Mouse (Mus musculus): Measurements from ENCODE around the gene Arhgef28. TPM values are rescaled to one million over a fixed set of nuclear protein-coding genes. Genes with fewer than 3 reads are reported as not detected.

The Arhgef28 gene
- polyA plus RNA-seq, 1 experiment from 2014 or later = 18.2 TPM

DNA sequence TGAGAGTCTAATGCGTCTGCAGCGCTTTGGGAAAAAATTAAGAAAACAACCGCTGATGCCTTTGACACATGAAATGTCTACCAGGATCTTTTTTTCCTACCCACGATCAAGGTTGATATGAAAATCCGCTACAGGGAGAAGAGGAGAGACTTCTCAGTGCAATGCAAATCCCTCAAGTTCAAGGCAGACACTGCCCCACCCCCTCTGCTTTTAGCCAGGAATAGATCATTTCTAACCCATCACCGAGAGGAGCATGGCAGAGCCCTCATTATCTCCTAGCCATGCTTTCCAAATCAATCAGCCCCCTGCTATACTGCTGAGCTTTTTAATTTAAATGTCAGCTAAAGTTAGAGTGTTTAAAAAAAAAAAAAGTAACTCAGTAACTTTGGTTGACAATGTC lies 318.2 kb downstream of the Arhgef28 start:
- H3K27me3 ChIP-seq (replicated peaks; ENCODE audit: control insufficient read depth, insufficient read depth, low read length) = no peaks in the 10 kb centered on the region
- no peak overlapping the region for H3K4me2 ChIP-seq (ENCODE audit: low read length)
- no peak overlapping the region for H3K27ac ChIP-seq (ENCODE audit: low read depth)
- no peak overlapping the region for H3K9ac ChIP-seq (ENCODE audit: low read length)
- DNase-seq (ENCODE audit: low spot score) (no peak), ATAC-seq (replicated peaks; ENCODE audit: low FRiP score, low TSS enrichment, low read depth) (no peak)
- WGBS = 48% methylated on average over 6 of the region's 6 CpGs
- no peaks in the 10 kb centered on the region for H3K4me1 ChIP-seq (replicated peaks; ENCODE audit: control insufficient read depth, insufficient read depth, low read length)
- no peaks in the 10 kb centered on the region for H3K36me3 ChIP-seq (ENCODE audit: control insufficient read depth, insufficient read depth, low read length)
- H3K9me3 ChIP-seq (ENCODE audit: control insufficient read depth, low read length) = no peaks in the 10 kb centered on the region
- H3K4me3 ChIP-seq (ENCODE audit: low read depth, low read length) = no peak overlapping the region

DNA sequence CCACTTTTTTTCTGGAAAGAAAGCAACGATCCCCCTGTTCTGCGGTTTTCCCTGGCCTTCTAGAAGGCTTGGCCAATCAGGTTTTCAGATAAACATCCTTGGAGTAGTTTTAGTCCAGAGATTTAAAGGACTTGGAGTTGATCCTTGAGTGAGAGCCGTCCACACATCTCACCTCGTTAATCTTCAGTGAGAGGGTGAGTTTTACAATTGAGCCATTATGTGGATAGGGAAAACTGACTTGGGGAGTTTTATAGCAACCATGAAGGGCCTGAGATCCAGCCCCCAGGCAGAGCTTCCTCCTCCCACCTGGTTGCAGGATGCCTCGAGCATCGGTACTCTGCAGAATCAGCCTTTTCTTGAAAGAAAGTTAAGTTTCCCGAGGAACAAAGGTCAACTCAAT lies 318.7 kb downstream of the Arhgef28 start:
- Histone ChIP-seq H3K4me3 (ENCODE audit: low read depth, low read length) (no peak overlapping the region), H3K4me2 (ENCODE audit: low read length) (no peak overlapping the region), H3K9ac (ENCODE audit: low read length) (no peak overlapping the region), H3K27ac (ENCODE audit: low read depth) (no peak overlapping the region), H3K36me3 (ENCODE audit: control insufficient read depth, insufficient read depth, low read length) (no peaks in the 10 kb centered on the region), H3K27me3 (replicated peaks; ENCODE audit: control insufficient read depth, insufficient read depth, low read length) (no peaks in the 10 kb centered on the region), H3K9me3 (ENCODE audit: control insufficient read depth, low read length) (no peaks in the 10 kb centered on the region), H3K4me1 (replicated peaks; ENCODE audit: control insufficient read depth, insufficient read depth, low read length) (no peaks in the 10 kb centered on the region)
- ATAC-seq (replicated peaks; ENCODE audit: low FRiP score, low TSS enrichment, low read depth) = no peak
- DNase-seq (ENCODE audit: low spot score) = no peak
- WGBS = 37% methylated on average over 7 of the region's 7 CpGs

DNA sequence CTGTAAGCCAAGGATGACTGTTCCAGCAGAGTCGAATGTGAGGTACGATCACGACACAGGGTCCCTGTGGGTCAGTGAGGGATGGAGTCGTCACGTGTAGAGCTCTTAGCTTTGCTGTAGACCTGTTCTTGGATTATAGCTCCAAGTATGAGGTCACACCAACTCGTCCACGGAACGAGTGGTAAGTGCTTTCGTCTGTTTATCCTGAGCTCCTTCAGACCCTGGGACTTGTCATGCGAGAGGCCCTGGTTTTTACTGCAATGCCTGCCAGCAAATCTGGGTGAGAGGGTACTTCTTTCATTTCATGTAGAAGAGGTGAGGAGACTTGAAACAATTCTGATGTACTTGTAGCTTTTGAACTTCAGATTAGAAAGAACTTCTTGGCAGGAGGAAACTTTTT lies 322.6 kb downstream of the Arhgef28 start:
- no peak overlapping the region for H3K4me3 ChIP-seq (ENCODE audit: low read depth, low read length)
- WGBS = 53% methylated on average over 10 of the region's 10 CpGs

DNA sequence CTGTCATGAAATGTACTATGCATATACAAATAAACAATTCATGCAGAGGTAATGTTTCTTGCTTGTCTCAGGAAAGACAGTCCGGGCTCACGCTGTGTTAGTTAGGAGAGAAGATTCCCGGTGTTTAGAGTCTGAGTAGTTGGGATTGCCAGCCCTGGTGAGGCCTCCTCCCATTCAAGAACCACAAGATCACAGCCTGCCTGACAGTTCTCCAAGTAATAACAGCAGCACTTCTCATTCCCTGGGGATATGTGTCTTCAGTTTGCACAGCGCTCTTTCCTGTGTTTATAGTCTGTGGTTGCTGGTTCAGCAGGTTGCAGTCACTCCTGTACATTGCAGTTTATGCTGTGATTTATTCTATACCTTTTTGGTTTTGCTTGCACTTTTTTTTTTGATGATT lies 329.8 kb downstream of the Arhgef28 start:
- WGBS = 29% methylated on average over 4 of the region's 4 CpGs
- ATAC-seq (replicated peaks; ENCODE audit: low FRiP score, low TSS enrichment, low read depth) = no peak

More for the DNA sequence above, 322.6 kb downstream of the Arhgef28 start:
- Histone ChIP-seq H3K27me3 (replicated peaks; ENCODE audit: control insufficient read depth, insufficient read depth, low read length) (no peaks in the 10 kb centered on the region), H3K4me1 (replicated peaks; ENCODE audit: control insufficient read depth, insufficient read depth, low read length) (peaks cover 8% of the 10 kb centered on the region; the same call in 1 of the 2 replicates), H3K36me3 (ENCODE audit: control insufficient read depth, insufficient read depth, low read length) (no peaks in the 10 kb centered on the region), H3K9ac (ENCODE audit: low read length) (no peak overlapping the region), H3K27ac (ENCODE audit: low read depth) (no peak overlapping the region), H3K9me3 (ENCODE audit: control insufficient read depth, low read length) (no peaks in the 10 kb centered on the region), H3K4me2 (ENCODE audit: low read length) (no peak overlapping the region)
- no peak for DNase-seq (ENCODE audit: low spot score)
- no peak for ATAC-seq (replicated peaks; ENCODE audit: low FRiP score, low TSS enrichment, low read depth)

DNA sequence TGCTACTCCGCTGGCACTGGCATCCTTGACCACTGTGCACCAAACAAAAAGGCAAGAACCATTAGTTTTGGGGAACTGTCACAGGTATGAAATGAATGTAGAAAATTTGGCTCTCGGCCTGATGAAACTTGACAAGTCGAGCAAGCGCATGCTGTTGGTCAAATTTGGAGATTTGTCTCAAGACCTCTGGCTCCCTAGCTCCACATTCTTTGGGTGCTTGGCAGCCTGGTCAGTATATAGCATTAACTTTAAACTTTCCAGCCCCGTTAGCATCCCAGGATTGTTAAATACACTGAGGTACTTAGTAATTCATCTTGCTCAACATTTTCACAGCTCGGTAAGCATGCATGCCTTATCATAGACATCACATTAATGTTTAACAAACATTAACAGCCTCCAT lies 330.2 kb downstream of the Arhgef28 start:
- Histone ChIP-seq H3K27me3 (replicated peaks; ENCODE audit: control insufficient read depth, insufficient read depth, low read length) (no peaks in the 10 kb centered on the region), H3K4me2 (ENCODE audit: low read length) (no peak overlapping the region), H3K9ac (ENCODE audit: low read length) (no peak overlapping the region), H3K4me1 (replicated peaks; ENCODE audit: control insufficient read depth, insufficient read depth, low read length) (peaks cover 29% of the 10 kb centered on the region), H3K9me3 (ENCODE audit: control insufficient read depth, low read length) (no peaks in the 10 kb centered on the region), H3K36me3 (ENCODE audit: control insufficient read depth, insufficient read depth, low read length) (no peaks in the 10 kb centered on the region), H3K4me3 (ENCODE audit: low read depth, low read length) (no peak overlapping the region), H3K27ac (ENCODE audit: low read depth) (0 out of 2 replicates have a peak overlapping the region, but pooled peaks have one; percentile 11)
- ATAC-seq (replicated peaks; ENCODE audit: low FRiP score, low TSS enrichment, low read depth) = no peak
- DNase-seq (ENCODE audit: low spot score) = no peak
- WGBS = 61% methylated on average over 6 of the region's 6 CpGs

More for the DNA sequence above, 329.8 kb downstream of the Arhgef28 start:
- no peak overlapping the region for H3K4me3 ChIP-seq (ENCODE audit: low read depth, low read length)
- H3K4me2 ChIP-seq (ENCODE audit: low read length) = no peak overlapping the region
- H3K36me3 ChIP-seq (ENCODE audit: control insufficient read depth, insufficient read depth, low read length) = no peaks in the 10 kb centered on the region
- no peaks in the 10 kb centered on the region for H3K27me3 ChIP-seq (replicated peaks; ENCODE audit: control insufficient read depth, insufficient read depth, low read length)
- peaks cover 29% of the 10 kb centered on the region for H3K4me1 ChIP-seq (replicated peaks; ENCODE audit: control insufficient read depth, insufficient read depth, low read length)
- H3K27ac ChIP-seq (ENCODE audit: low read depth) = 0 out of 2 replicates have a peak overlapping the region, but pooled peaks have one; percentile 11
- no peak for DNase-seq (ENCODE audit: low spot score)
- H3K9ac ChIP-seq (ENCODE audit: low read length) = no peak overlapping the region
- H3K9me3 ChIP-seq (ENCODE audit: control insufficient read depth, low read length) = no peaks in the 10 kb centered on the region

DNA sequence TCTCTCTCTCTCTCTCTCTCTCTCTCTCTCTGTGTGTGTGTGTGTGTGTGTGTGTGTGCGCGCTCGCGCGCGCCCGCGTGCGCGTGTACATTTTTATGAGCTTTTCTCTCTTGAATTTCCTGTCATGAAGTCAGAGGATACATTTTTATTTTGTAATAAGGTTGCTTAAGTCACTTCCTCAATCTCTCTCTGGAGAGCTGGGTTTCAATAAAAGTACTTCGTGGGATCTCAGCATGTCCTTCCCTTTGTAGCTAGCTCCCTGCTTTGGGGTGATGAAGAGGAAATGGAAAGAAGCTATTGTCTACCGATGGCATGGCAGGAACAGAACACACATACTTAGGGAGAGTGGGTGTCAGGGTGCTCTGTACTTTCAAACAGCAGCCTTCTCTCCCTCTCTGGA lies 336.8 kb downstream of the Arhgef28 start:
- Histone ChIP-seq H3K4me1 (replicated peaks; ENCODE audit: control insufficient read depth, insufficient read depth, low read length) (peaks cover 12% of the 10 kb centered on the region), H3K27ac (ENCODE audit: low read depth) (no peak overlapping the region), H3K36me3 (ENCODE audit: control insufficient read depth, insufficient read depth, low read length) (no peaks in the 10 kb centered on the region), H3K4me3 (ENCODE audit: low read depth, low read length) (no peak overlapping the region), H3K4me2 (ENCODE audit: low read length) (no peak overlapping the region), H3K27me3 (replicated peaks; ENCODE audit: control insufficient read depth, insufficient read depth, low read length) (no peaks in the 10 kb centered on the region), H3K9me3 (ENCODE audit: control insufficient read depth, low read length) (no peaks in the 10 kb centered on the region), H3K9ac (ENCODE audit: low read length) (no peak overlapping the region)
- 64% methylated on average over 12 of the region's 12 CpGs for whole genome bisulfite sequencing
- DNase-seq (ENCODE audit: low spot score) = no peak
- ATAC-seq (replicated peaks; ENCODE audit: low FRiP score, low TSS enrichment, low read depth) = no peak

DNA sequence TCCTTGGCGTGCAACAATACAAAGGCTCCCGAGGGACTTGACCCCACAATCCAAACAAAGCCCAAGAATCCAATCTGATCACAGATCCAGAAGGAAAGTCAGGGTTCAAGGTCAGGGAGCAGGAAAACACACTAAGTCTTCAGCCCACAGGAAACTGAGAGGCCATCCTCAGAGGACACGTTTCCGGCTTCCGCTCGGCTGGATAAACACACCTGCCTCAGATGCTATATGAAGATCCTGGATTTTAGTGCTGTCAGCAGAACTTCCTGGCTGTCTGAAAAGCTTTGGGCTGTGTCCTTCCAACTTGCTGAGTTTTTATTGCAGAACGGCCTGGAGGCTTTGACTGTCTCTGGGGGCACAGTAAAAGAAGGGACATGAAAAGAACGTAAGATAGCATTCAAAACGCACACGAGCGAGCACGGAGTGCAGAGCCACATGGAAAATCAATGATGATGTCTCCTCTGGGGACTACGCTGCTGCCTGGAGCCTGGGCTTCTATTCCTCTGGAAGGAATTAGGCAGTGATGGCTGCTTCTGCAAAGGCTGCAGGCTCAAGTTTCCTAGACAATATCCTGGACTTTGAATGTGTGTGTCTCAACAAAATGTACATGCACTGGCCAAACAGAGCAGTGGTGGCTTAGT lies 338.8 kb downstream of the Arhgef28 start:
- Histone ChIP-seq H3K36me3 (ENCODE audit: control insufficient read depth, insufficient read depth, low read length) (no peaks in the 10 kb centered on the region), H3K27ac (ENCODE audit: low read depth) (peak overlapping the region; percentile 29; the same call in 1 of the 2 replicates), H3K27me3 (replicated peaks; ENCODE audit: control insufficient read depth, insufficient read depth, low read length) (no peaks in the 10 kb centered on the region), H3K4me1 (replicated peaks; ENCODE audit: control insufficient read depth, insufficient read depth, low read length) (peaks cover 12% of the 10 kb centered on the region), H3K9me3 (ENCODE audit: control insufficient read depth, low read length) (no peaks in the 10 kb centered on the region), H3K4me3 (ENCODE audit: low read depth, low read length) (no peak overlapping the region), H3K9ac (ENCODE audit: low read length) (no peak overlapping the region), H3K4me2 (ENCODE audit: low read length) (no peak overlapping the region)
- 41% methylated on average over 13 of the region's 13 CpGs for WGBS
- ATAC-seq (replicated peaks; ENCODE audit: low FRiP score, low TSS enrichment, low read depth) = no peak
- DNase-seq (ENCODE audit: low spot score) = no peak

DNA sequence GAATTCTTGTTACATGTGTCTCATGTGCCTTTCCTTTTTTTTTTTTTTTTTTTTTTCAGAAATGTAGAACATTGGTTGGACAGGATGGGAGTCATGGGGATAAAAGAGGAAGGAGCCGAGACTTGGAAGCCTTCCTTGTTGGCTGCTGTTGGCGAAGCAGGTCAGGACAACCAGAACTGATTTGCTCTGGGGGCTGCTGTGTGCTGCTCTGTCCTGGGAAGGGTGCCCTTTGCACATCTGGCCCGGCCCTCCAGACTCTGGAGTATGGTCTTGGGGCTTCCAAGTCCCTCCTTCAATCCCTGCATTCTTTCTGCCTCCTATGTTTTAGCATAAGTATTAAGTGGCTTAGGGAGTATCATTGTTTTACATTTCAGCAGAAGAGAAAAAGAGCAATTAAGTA lies 347.2 kb downstream of the Arhgef28 start:
- Histone ChIP-seq H3K9ac (ENCODE audit: low read length) (no peak overlapping the region), H3K4me1 (replicated peaks; ENCODE audit: control insufficient read depth, insufficient read depth, low read length) (0 out of 2 replicates have a peak, but pooled peaks cover 2% of the 10 kb centered on the region), H3K27ac (ENCODE audit: low read depth) (no peak overlapping the region), H3K36me3 (ENCODE audit: control insufficient read depth, insufficient read depth, low read length) (no peaks in the 10 kb centered on the region), H3K27me3 (replicated peaks; ENCODE audit: control insufficient read depth, insufficient read depth, low read length) (no peaks in the 10 kb centered on the region), H3K4me3 (ENCODE audit: low read depth, low read length) (no peak overlapping the region), H3K4me2 (ENCODE audit: low read length) (no peak overlapping the region), H3K9me3 (ENCODE audit: control insufficient read depth, low read length) (no peaks in the 10 kb centered on the region)
- no peak for DNase-seq (ENCODE audit: low spot score)
- ATAC-seq (replicated peaks; ENCODE audit: low FRiP score, low TSS enrichment, low read depth) = no peak
- WGBS = 98% methylated on average over 3 of the region's 3 CpGs

DNA sequence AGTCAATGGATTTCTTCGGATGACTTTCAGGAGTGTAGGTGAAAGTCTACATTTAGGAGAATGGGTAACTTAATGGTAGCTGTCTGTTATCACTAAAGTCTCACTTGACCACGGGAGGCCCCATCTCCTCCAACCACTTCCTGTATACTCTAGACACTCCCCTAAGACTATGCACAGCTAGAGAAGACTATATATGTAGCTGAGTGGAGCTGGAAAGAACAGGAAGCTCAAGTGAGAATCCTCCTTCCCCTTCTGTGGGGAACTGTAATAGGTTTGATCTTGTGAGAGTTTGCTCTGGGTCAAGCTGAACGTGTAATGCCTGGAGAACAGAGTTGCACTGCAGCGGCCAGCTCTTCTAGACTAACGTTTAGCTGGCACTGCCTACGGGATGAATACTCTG lies 348.4 kb downstream of the Arhgef28 start:
- WGBS = 67% methylated on average over 6 of the region's 6 CpGs
- Histone ChIP-seq H3K9ac (ENCODE audit: low read length) (no peak overlapping the region), H3K4me3 (ENCODE audit: low read depth, low read length) (no peak overlapping the region), H3K4me2 (ENCODE audit: low read length) (no peak overlapping the region), H3K36me3 (ENCODE audit: control insufficient read depth, insufficient read depth, low read length) (no peaks in the 10 kb centered on the region), H3K4me1 (replicated peaks; ENCODE audit: control insufficient read depth, insufficient read depth, low read length) (0 out of 2 replicates have a peak, but pooled peaks cover 2% of the 10 kb centered on the region), H3K9me3 (ENCODE audit: control insufficient read depth, low read length) (no peaks in the 10 kb centered on the region), H3K27ac (ENCODE audit: low read depth) (no peak overlapping the region), H3K27me3 (replicated peaks; ENCODE audit: control insufficient read depth, insufficient read depth, low read length) (no peaks in the 10 kb centered on the region)
- no peak for ATAC-seq (replicated peaks; ENCODE audit: low FRiP score, low TSS enrichment, low read depth)
- DNase-seq (ENCODE audit: low spot score) = no peak

All from intestine, embryonic 14.5 days (tissue).